Mouse (Mus musculus): ENCODE measurements at regions not wholly inside any gene's neighbourhood (a gene's known extent, or its start where the extent isn't known, plus 50 kb on each side); places are given as distances from the start of the nearest gene placed in this dataset.
A peak's percentile ranks its signal among the peaks of the same experiment; 100 is the strongest.

DNA sequence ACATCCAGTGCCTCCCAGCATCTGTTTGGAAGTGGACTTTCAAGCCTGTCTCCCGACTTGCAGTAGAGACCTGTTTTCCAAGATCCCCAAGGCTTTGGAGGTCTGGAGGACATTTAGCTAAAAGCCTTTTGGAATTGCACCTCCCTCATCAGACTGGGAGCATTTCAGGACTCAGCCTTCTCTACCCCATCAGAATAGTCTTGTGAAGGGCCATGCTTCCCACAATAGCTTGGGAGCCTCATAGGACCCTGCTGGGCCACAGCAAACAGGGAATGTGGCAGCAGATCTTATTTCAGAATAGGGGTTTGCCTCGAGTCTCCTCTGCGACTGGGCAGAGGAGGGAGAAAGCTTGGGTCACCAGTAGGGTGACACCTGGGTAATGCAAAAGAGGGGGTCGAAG lies 66.2 kb upstream of the Nkd1 start:
- no peaks in the 10 kb centered on the region for H3K36me3 ChIP-seq (ENCODE audit: control insufficient read depth, insufficient read depth, low read length)
- ATAC-seq (ENCODE audit: insufficient number of reproducible peaks, insufficient read depth, low FRiP score, low read depth): no peak
- H3K4me2 ChIP-seq (ENCODE audit: low read length): peak overlapping the region; percentile 99
- peaks cover 6 to 30% of the 10 kb centered on the region in 2 experiments for H3K4me1 ChIP-seq (ENCODE audit: control insufficient read depth in 2 of 2, insufficient read depth in 2 of 2, low read length in 2 of 2)
- H3K9me3 ChIP-seq (ENCODE audit: control insufficient read depth, low read length): peaks cover 10% of the 10 kb centered on the region
- H3K27me3 ChIP-seq (ENCODE audit: control insufficient read depth, insufficient read depth, low read length): peaks cover 58% of the 10 kb centered on the region
- H3K27ac ChIP-seq (replicated peaks in 1 of 2; ENCODE audit: control insufficient read depth in 1 of 2, insufficient read depth in 1 of 2, low read depth in 2 of 2, low read length in 2 of 2): no peak overlapping the region
- 7% methylated on average over 4 of the region's 4 CpGs for WGBS
- 0 out of 2 replicates have a peak overlapping the region, but pooled peaks have one; percentile 3 for H3K9ac ChIP-seq (ENCODE audit: low read length)
- peak overlapping the region in 1 of 2 experiments; percentile 59; a peak in 2 of 4 replicates for H3K4me3 ChIP-seq (ENCODE audit: control insufficient read depth in 1 of 2, insufficient read depth in 1 of 2, low read depth in 1 of 2, low read length in 2 of 2)

DNA sequence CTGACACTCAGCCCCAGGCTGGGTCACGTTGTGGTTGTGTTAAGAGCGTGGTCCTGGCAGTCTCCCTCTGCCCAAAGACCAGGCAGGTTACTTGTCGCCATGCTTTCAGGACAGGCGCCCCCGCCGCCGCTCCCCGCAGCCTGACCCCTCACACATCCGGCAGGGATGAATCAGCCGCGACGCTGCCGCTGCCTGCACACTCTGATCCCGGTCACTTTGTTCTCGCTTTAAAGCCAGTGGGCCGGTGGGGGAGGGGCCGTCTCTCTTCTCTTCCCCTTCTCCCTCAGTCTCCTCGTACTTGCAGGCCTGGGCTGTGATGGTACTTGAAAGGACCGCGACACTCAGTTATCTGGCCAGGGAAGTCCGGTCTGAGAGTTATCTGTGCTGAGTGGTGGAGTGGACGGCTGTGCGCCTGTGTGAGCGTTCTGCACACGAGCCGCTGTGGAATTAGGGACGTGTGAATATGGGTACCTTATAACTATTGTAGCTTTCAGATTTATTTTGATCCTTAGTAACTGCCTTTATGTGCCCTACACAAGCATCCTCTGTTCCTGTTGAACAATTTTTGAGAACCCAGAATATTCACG lies 65.6 kb upstream of the Nkd1 start:
- 4% methylated on average over 28 of the region's 28 CpGs for WGBS
- Histone ChIP-seq H3K4me2 (ENCODE audit: low read length) (peak overlapping the region; percentile 99), H3K4me1 (ENCODE audit: control insufficient read depth in 2 of 2, insufficient read depth in 2 of 2, low read length in 2 of 2) (peaks cover 6 to 30% of the 10 kb centered on the region in 2 experiments), H3K27ac (replicated peaks in 1 of 2; ENCODE audit: control insufficient read depth in 1 of 2, insufficient read depth in 1 of 2, low read depth in 2 of 2, low read length in 2 of 2) (no peak overlapping the region), H3K9ac (ENCODE audit: low read length) (peak overlapping the region; percentile 3; the same call in 1 of the 2 replicates), H3K27me3 (ENCODE audit: control insufficient read depth, insufficient read depth, low read length) (peaks cover 54% of the 10 kb centered on the region), H3K9me3 (ENCODE audit: control insufficient read depth, low read length) (peaks cover 14% of the 10 kb centered on the region), H3K4me3 (ENCODE audit: control insufficient read depth in 1 of 2, insufficient read depth in 1 of 2, low read depth in 1 of 2, low read length in 2 of 2) (peak overlapping the region; percentile 16 to 30), H3K36me3 (ENCODE audit: control insufficient read depth, insufficient read depth, low read length) (no peaks in the 10 kb centered on the region)
- 0 out of 2 replicates have a peak, but pooled peaks have one; percentile 14 for ATAC-seq (ENCODE audit: insufficient number of reproducible peaks, insufficient read depth, low FRiP score, low read depth)

DNA sequence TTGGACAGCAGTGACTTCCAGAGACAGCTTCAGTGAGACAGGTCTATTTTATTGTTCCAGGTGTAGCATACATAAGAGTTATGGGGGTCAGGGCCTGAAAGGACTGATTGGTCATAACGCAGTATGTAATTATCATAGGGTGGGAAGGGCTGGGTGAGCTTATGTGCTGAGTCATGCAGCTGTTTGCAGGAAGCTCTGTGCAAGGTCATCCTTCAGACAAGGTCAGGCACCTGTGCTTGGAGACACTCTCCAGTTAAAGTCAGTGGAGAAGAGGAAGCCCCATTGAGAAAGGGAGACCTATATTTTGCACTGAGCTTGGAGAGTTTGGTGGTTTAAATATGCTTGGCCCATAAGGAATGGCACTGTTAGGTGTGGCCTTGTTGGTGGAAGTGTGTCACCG lies 62.0 kb upstream of the Nkd1 start:
- Histone ChIP-seq H3K9me3 (ENCODE audit: control insufficient read depth, low read length) (peaks cover 16% of the 10 kb centered on the region), H3K4me2 (ENCODE audit: low read length) (no peak overlapping the region), H3K27ac (replicated peaks in 1 of 2; ENCODE audit: control insufficient read depth in 1 of 2, insufficient read depth in 1 of 2, low read depth in 2 of 2, low read length in 2 of 2) (no peak overlapping the region), H3K4me3 (ENCODE audit: control insufficient read depth in 1 of 2, insufficient read depth in 1 of 2, low read depth in 1 of 2, low read length in 2 of 2) (no peak overlapping the region), H3K36me3 (ENCODE audit: control insufficient read depth, insufficient read depth, low read length) (no peaks in the 10 kb centered on the region), H3K4me1 (ENCODE audit: control insufficient read depth in 2 of 2, insufficient read depth in 2 of 2, low read length in 2 of 2) (peaks cover 3 to 13% of the 10 kb centered on the region in 2 experiments), H3K27me3 (ENCODE audit: control insufficient read depth, insufficient read depth, low read length) (peaks cover 20% of the 10 kb centered on the region), H3K9ac (ENCODE audit: low read length) (no peak overlapping the region)
- WGBS: 89% methylated on average over 2 of the region's 2 CpGs
- no peak for ATAC-seq (ENCODE audit: insufficient number of reproducible peaks, insufficient read depth, low FRiP score, low read depth)

DNA sequence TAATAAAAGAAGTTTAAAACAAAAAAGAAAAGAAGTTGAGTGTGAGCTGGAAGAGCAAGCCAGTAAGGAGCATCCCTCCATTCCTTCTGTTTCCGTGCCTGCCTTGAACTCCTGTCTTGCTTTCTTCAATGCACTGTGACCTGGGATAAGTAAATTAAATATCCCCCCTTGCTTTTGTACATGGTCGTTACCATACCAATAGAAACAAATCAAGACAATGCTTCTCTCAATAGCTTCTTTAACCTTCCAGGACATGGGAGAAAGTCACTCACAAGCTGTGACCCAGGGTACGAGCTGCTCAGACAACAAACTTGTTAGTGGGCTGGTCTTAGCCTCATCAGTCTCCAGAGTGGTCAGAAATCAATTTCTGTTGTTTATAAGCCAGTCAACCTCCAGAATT lies 53.4 kb upstream of the Nkd1 start:
- Histone ChIP-seq H3K9ac (ENCODE audit: low read length) (no peak overlapping the region), H3K27me3 (ENCODE audit: control insufficient read depth, insufficient read depth, low read length) (no peaks in the 10 kb centered on the region), H3K36me3 (ENCODE audit: control insufficient read depth, insufficient read depth, low read length) (no peaks in the 10 kb centered on the region), H3K9me3 (ENCODE audit: control insufficient read depth, low read length) (no peaks in the 10 kb centered on the region), H3K4me1 (ENCODE audit: control insufficient read depth in 2 of 2, insufficient read depth in 2 of 2, low read length in 2 of 2) (peaks cover 0 to 9% of the 10 kb centered on the region in 2 experiments; a peak in 1 of 4 replicates), H3K4me3 (ENCODE audit: control insufficient read depth in 1 of 2, insufficient read depth in 1 of 2, low read depth in 1 of 2, low read length in 2 of 2) (no peak overlapping the region), H3K4me2 (ENCODE audit: low read length) (no peak overlapping the region), H3K27ac (replicated peaks in 1 of 2; ENCODE audit: control insufficient read depth in 1 of 2, insufficient read depth in 1 of 2, low read depth in 2 of 2, low read length in 2 of 2) (no peak overlapping the region)
- no peak for ATAC-seq (ENCODE audit: insufficient number of reproducible peaks, insufficient read depth, low FRiP score, low read depth)
- WGBS: 77% methylated on average over 3 of the region's 3 CpGs

DNA sequence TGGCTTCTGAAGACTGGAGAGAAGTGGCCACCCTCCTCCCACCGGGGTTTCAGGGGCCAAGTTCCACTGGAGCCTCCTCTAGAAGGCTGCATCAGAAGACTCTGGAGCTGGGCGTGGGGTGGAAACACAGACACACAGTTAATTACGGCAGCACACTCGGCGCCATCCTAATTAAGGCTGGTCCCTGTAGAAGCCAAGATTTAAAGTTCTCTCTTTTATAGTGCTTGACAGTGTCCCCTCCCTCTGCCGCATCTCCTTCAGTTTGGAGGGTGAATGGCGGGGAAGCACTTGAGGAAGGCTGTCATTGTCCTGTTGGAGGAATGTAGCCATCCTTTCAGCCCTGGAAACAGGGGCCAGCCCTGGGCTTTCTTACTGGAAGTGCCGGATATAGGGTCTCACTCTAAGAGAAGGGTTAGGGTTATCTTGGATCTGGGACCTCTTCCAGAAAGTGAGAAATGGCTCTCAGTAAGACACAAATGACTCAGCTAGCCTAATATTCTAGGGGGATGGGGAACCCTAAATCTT lies 50.2 kb upstream of the Nkd1 start:
- Histone ChIP-seq H3K4me2 (ENCODE audit: low read length) (no peak overlapping the region), H3K9ac (ENCODE audit: low read length) (no peak overlapping the region), H3K4me3 (ENCODE audit: control insufficient read depth in 1 of 2, insufficient read depth in 1 of 2, low read depth in 1 of 2, low read length in 2 of 2) (no peak overlapping the region), H3K36me3 (ENCODE audit: control insufficient read depth, insufficient read depth, low read length) (no peaks in the 10 kb centered on the region), H3K9me3 (ENCODE audit: control insufficient read depth, low read length) (no peaks in the 10 kb centered on the region), H3K27me3 (ENCODE audit: control insufficient read depth, insufficient read depth, low read length) (no peaks in the 10 kb centered on the region), H3K4me1 (ENCODE audit: control insufficient read depth in 2 of 2, insufficient read depth in 2 of 2, low read length in 2 of 2) (peaks cover 0 to 5% of the 10 kb centered on the region in 2 experiments; a peak in 1 of 4 replicates), H3K27ac (replicated peaks in 1 of 2; ENCODE audit: control insufficient read depth in 1 of 2, insufficient read depth in 1 of 2, low read depth in 2 of 2, low read length in 2 of 2) (no peak overlapping the region)
- ATAC-seq (ENCODE audit: insufficient number of reproducible peaks, insufficient read depth, low FRiP score, low read depth): no peak
- WGBS: 49% methylated on average over 8 of the region's 8 CpGs

Data from heart, embryonic 14.5 days (tissue).